Comparison of ENCODE assay signal across 16 mouse cellular contexts in genomic region chr7:111150540-111150939, GRCm38 (mm10).
DNase-seq lines count a peak whose midpoint lies in the region; ATAC-seq and TF ChIP-seq lines count a peak whose summit lies in the region.
"Had no signal": no experiment of that assay in that cellular context is flagged by ENCODE, and none has a peak within 500 bp of the region (broad histone marks: within the 10 kb centered on the region; RNA-seq: fewer than 3 reads in every experiment).

No protein-coding gene starts in this region.

- no peak for ATAC-seq in heart, embryonic 13.5 days (ENCODE audit: extremely low read depth, insufficient number of reproducible peaks, low FRiP score, low TSS enrichment)
- ATAC-seq in heart, embryonic 16.5 days (replicated peaks; ENCODE audit: extremely low read depth, insufficient read depth, low FRiP score), result no peak
- no peak for ATAC-seq in forebrain, embryonic 16.5 days
- ATAC-seq: hindbrain, postnatal 0 days had no signal

- 61% methylated on average over 5 of the region's 5 CpGs for WGBS in heart, adult 2 months
- WGBS in heart, embryonic 13.5 days, result 65% methylated on average over 5 of the region's 5 CpGs
- WGBS in heart, embryonic 16.5 days, result 64% methylated on average over 5 of the region's 5 CpGs
- 91% methylated on average over 5 of the region's 5 CpGs for WGBS in forebrain, embryonic 16.5 days

- no peaks in the 10 kb centered on the region for H3K9me3 ChIP-seq in heart, embryonic 13.5 days
- H3K9me3 ChIP-seq in heart, embryonic 16.5 days (replicated peaks; ENCODE audit: control insufficient read depth, low read length), result no peaks in the 10 kb centered on the region
- H3K9me3 ChIP-seq in forebrain, embryonic 16.5 days (ENCODE audit: control insufficient read depth, low read length), result no peaks in the 10 kb centered on the region
- H3K9me3 ChIP-seq: embryonic facial prominence, embryonic 13.5 days; forebrain, embryonic 12.5 days; hindbrain, embryonic 13.5 days had no signal

- no peak for DNase-seq in heart, adult 2 months
- no peak for DNase-seq in heart, postnatal 14 days
- DNase-seq in heart, adult 9 months (ENCODE audit: low spot score in 2 of 2), result no peak
- DNase-seq: adrenal gland, postnatal 25 days; forebrain, postnatal 0 days; gastrocnemius, postnatal 36 days; kidney, adult 11 months; kidney, adult 9 months had no signal

- no peaks in the 10 kb centered on the region for H3K27me3 ChIP-seq in heart, adult 2 months (ENCODE audit: control insufficient read depth, insufficient read depth, low read length)
- no peaks in the 10 kb centered on the region; the same call in 1 of the 2 replicates for H3K27me3 ChIP-seq in heart, embryonic 13.5 days (replicated peaks)
- H3K27me3 ChIP-seq in heart, embryonic 16.5 days (ENCODE audit: control insufficient read depth, insufficient read depth, low read length), result no peaks in the 10 kb centered on the region
- no peaks in the 10 kb centered on the region for H3K27me3 ChIP-seq in forebrain, embryonic 16.5 days (replicated peaks; ENCODE audit: control insufficient read depth, insufficient read depth, low read length)
- H3K27me3 ChIP-seq: embryonic facial prominence, embryonic 13.5 days; forebrain, embryonic 12.5 days; hindbrain, embryonic 13.5 days had no signal

- no peak overlapping the region for H3K4me2 ChIP-seq in heart, embryonic 13.5 days
- H3K4me2 ChIP-seq in heart, embryonic 16.5 days (ENCODE audit: low read depth, low read length), result no peak overlapping the region
- H3K4me2 ChIP-seq in forebrain, embryonic 16.5 days (ENCODE audit: low read length), result no peak overlapping the region
- H3K4me2 ChIP-seq: embryonic facial prominence, embryonic 13.5 days; forebrain, embryonic 12.5 days; hindbrain, embryonic 13.5 days had no signal

- peaks cover 1% of the 10 kb centered on the region for H3K4me1 ChIP-seq in heart, adult 2 months (ENCODE audit: control insufficient read depth, insufficient read depth, low read length)
- H3K4me1 ChIP-seq in heart, embryonic 13.5 days, result peaks cover 44% of the 10 kb centered on the region
- H3K4me1 ChIP-seq in heart, embryonic 16.5 days (ENCODE audit: control insufficient read depth, insufficient read depth, low read length), result peaks cover 20% of the 10 kb centered on the region
- no peaks in the 10 kb centered on the region for H3K4me1 ChIP-seq in forebrain, embryonic 16.5 days (replicated peaks; ENCODE audit: control insufficient read depth, insufficient read depth, low read length)
- H3K4me1 ChIP-seq: embryonic facial prominence, embryonic 13.5 days; forebrain, embryonic 12.5 days; hindbrain, embryonic 13.5 days had no signal

- TF ChIP-seq POLR2A in heart, adult 2 months (IDR thresholded peaks at IDR 0.05; ENCODE audit: insufficient read depth, low read depth, low read length), result no peak

- TF ChIP-seq EP300 in heart, adult 2 months (IDR thresholded peaks at IDR 0.05; ENCODE audit: insufficient read depth, low read depth, low read length), result no peak

- H3K36me3 ChIP-seq in heart, adult 2 months (ENCODE audit: control insufficient read depth, insufficient read depth, low read length), result peaks cover 14% of the 10 kb centered on the region
- no peaks in the 10 kb centered on the region for H3K36me3 ChIP-seq in heart, embryonic 13.5 days
- H3K36me3 ChIP-seq in heart, embryonic 16.5 days (ENCODE audit: control insufficient read depth, insufficient read depth), result no peaks in the 10 kb centered on the region
- H3K36me3 ChIP-seq in forebrain, embryonic 16.5 days (ENCODE audit: control insufficient read depth, insufficient read depth), result no peaks in the 10 kb centered on the region
- H3K36me3 ChIP-seq: embryonic facial prominence, embryonic 13.5 days; forebrain, embryonic 12.5 days; hindbrain, embryonic 13.5 days had no signal

- intact Hi-C loops in heart, adult 2 months (cut with DNase I), result no loop called here
- intact Hi-C loops in heart, postnatal 14 days (cut with DNase I), result no loop called here

- no peaks in the 10 kb centered on the region for H3K79me2 ChIP-seq in heart, adult 2 months (replicated peaks; ENCODE audit: control insufficient read depth, insufficient read depth, low read length)

- H3K4me3 ChIP-seq in heart, adult 2 months, result no peak overlapping the region
- H3K4me3 ChIP-seq in heart, embryonic 13.5 days, result no peak overlapping the region
- H3K4me3 ChIP-seq in heart, embryonic 16.5 days (ENCODE audit: low read length), result no peak overlapping the region
- H3K4me3 ChIP-seq in forebrain, embryonic 16.5 days (replicated peaks; ENCODE audit: low read length), result no peak overlapping the region
- H3K4me3 ChIP-seq: embryonic facial prominence, embryonic 13.5 days; forebrain, embryonic 12.5 days; hindbrain, embryonic 13.5 days had no signal

- peak overlapping the region; percentile 90 for H3K27ac ChIP-seq in heart, adult 2 months
- H3K27ac ChIP-seq in heart, embryonic 13.5 days (replicated peaks), result peak overlapping the region; percentile 67
- peak overlapping the region; percentile 74 for H3K27ac ChIP-seq in heart, embryonic 16.5 days (ENCODE audit: low read length)
- H3K27ac ChIP-seq in forebrain, embryonic 16.5 days (ENCODE audit: low read length), result no peak overlapping the region
- H3K27ac ChIP-seq: embryonic facial prominence, embryonic 13.5 days; forebrain, embryonic 12.5 days; hindbrain, embryonic 13.5 days; hindbrain, postnatal 0 days; kidney, postnatal 0 days had no signal

- no peak overlapping the region; the same call in 1 of the 2 replicates for H3K9ac ChIP-seq in heart, adult 2 months (ENCODE audit: low read depth, low read length)
- no peak overlapping the region for H3K9ac ChIP-seq in heart, embryonic 13.5 days
- no peak overlapping the region for H3K9ac ChIP-seq in heart, embryonic 16.5 days (ENCODE audit: low read length)
- no peak overlapping the region for H3K9ac ChIP-seq in forebrain, embryonic 16.5 days (replicated peaks; ENCODE audit: low read depth, low read length)
- H3K9ac ChIP-seq: embryonic facial prominence, embryonic 13.5 days; forebrain, embryonic 12.5 days; forebrain, postnatal 0 days; hindbrain, embryonic 13.5 days had no signal

- TF ChIP-seq CTCF in heart, adult 2 months (IDR thresholded peaks at IDR 0.05), result no peak
